Comparison of ENCODE assay signal across 9 mouse cellular contexts in genomic region chr12:117764839-117765238, GRCm38 (mm10). TPM values are rescaled to one million over a fixed set of nuclear protein-coding genes. Genes with fewer than 3 reads are reported as not detected.
A peak's percentile ranks its signal among the peaks of the same experiment; 100 is the strongest.
DNase-seq lines count a peak whose midpoint lies in the region; ATAC-seq and TF ChIP-seq lines count a peak whose summit lies in the region.
"Had no signal": no experiment of that assay in that cellular context is flagged by ENCODE, and none has a peak within 500 bp of the region (broad histone marks: within the 10 kb centered on the region; RNA-seq: fewer than 3 reads in every experiment).

No protein-coding gene starts in this region.

- no peak overlapping the region for H3K4me3 ChIP-seq in gastrocnemius, adult 2 months
- no peak overlapping the region for H3K4me3 ChIP-seq in limb, embryonic 14.5 days (replicated peaks; ENCODE audit: low read length)
- H3K4me3 ChIP-seq in neural tube, embryonic 11.5 days (ENCODE audit: low read depth, low read length), result no peak overlapping the region
- no peak overlapping the region for H3K4me3 ChIP-seq in testis, adult 2 months (ENCODE audit: control insufficient read depth, low read depth, low read length)
- H3K4me3 ChIP-seq: erythroblast, embryonic 14.5 days had no signal

- no peak overlapping the region for H3K9ac ChIP-seq in limb, embryonic 14.5 days (ENCODE audit: low read depth, low read length, severe bottlenecking)
- no peak overlapping the region for H3K9ac ChIP-seq in neural tube, embryonic 11.5 days (ENCODE audit: low read length)

- H3K36me3 ChIP-seq in limb, embryonic 14.5 days (ENCODE audit: control insufficient read depth, insufficient read depth, low read length), result no peaks in the 10 kb centered on the region
- no peaks in the 10 kb centered on the region for H3K36me3 ChIP-seq in neural tube, embryonic 11.5 days (ENCODE audit: control insufficient read depth, insufficient read depth, low read length)
- H3K36me3 ChIP-seq in testis, adult 2 months (ENCODE audit: control insufficient read depth, insufficient read depth, low read length), result no peaks in the 10 kb centered on the region

- intact Hi-C loops in gastrocnemius, adult 2 months (cut with DNase I), result loop anchor here (1.0 to 5.0 kb wide), 6 partner anchors 103 to 380 kb away; no protein-coding TSS in a partner anchor

- peak; percentile 88 for TF ChIP-seq CTCF in gastrocnemius, adult 2 months (IDR thresholded peaks at IDR 0.05)
- peak; percentile 30; the same call in 1 of the 2 replicates for TF ChIP-seq CTCF in testis, adult 2 months (IDR thresholded peaks at IDR 0.05; ENCODE audit: control insufficient read depth, insufficient read depth, insufficient replicate concordance, low read depth, low read length)

- TF ChIP-seq POLR2A in limb, embryonic 14.5 days (IDR thresholded peaks at IDR 0.05; ENCODE audit: borderline replicate concordance, extremely low read depth, insufficient read depth, insufficient read length), result no peak
- TF ChIP-seq POLR2A in testis, adult 2 months (IDR thresholded peaks at IDR 0.05; ENCODE audit: control insufficient read depth, low read depth, low read length), result no peak

- H3K9me3 ChIP-seq in limb, embryonic 14.5 days (ENCODE audit: control insufficient read depth, low read length), result no peaks in the 10 kb centered on the region
- no peaks in the 10 kb centered on the region for H3K9me3 ChIP-seq in neural tube, embryonic 11.5 days (ENCODE audit: control insufficient read depth, low read length)

- H3K27ac ChIP-seq in gastrocnemius, adult 2 months, result no peak overlapping the region
- no peak overlapping the region for H3K27ac ChIP-seq in limb, embryonic 14.5 days (replicated peaks; ENCODE audit: low read depth, low read length)
- H3K27ac ChIP-seq in neural tube, embryonic 11.5 days (ENCODE audit: low read depth, low read length), result no peak overlapping the region
- H3K27ac ChIP-seq in testis, adult 2 months (ENCODE audit: control insufficient read depth, insufficient read depth, low read depth, low read length), result no peak overlapping the region

- DNase-seq in 3T3-L1 (ENCODE audit: low read depth, low spot score) (peak; percentile 89), WW6 (ENCODE audit: low read depth, low spot score) (peak; percentile 65)
- peak; percentile 43 to 75 for DNase-seq in cerebellum, postnatal 25 days
- peak; percentile 52 for DNase-seq in gastrocnemius, adult 2 months
- peak; percentile 70 to 82 for DNase-seq in kidney, adult 8-10 months
- peak; percentile 90 for DNase-seq in limb, embryonic 14.5 days (ENCODE audit: low spot score)
- DNase-seq in neural tube, embryonic 11.5 days (ENCODE audit: low spot score), result peak; percentile 83

- H3K4me2 ChIP-seq in limb, embryonic 14.5 days (replicated peaks; ENCODE audit: low read depth, low read length, severe bottlenecking), result no peak overlapping the region
- H3K4me2 ChIP-seq in neural tube, embryonic 11.5 days (ENCODE audit: low read depth), result no peak overlapping the region

- WGBS in limb, embryonic 14.5 days, result 6% methylated on average over 7 of the region's 7 CpGs
- 11% methylated on average over 7 of the region's 7 CpGs for WGBS in neural tube, embryonic 11.5 days

- 0 out of 2 replicates have a peak, but pooled peaks cover 4% of the 10 kb centered on the region for H3K4me1 ChIP-seq in limb, embryonic 14.5 days (ENCODE audit: control insufficient read depth, insufficient read depth, low read length)
- no peaks in the 10 kb centered on the region for H3K4me1 ChIP-seq in neural tube, embryonic 11.5 days (ENCODE audit: control insufficient read depth, insufficient read depth, low read length)
- no peaks in the 10 kb centered on the region for H3K4me1 ChIP-seq in testis, adult 2 months (ENCODE audit: control insufficient read depth, insufficient read depth, low read length)

- ATAC-seq in limb, embryonic 14.5 days (ENCODE audit: low FRiP score, low read depth), result peak; percentile 64; the same call in 1 of the 2 replicates
- 0 out of 2 replicates have a peak, but pooled peaks have one; percentile 51 for ATAC-seq in neural tube, embryonic 11.5 days (ENCODE audit: insufficient read depth, low FRiP score, low TSS enrichment)

- no peaks in the 10 kb centered on the region for H3K27me3 ChIP-seq in limb, embryonic 14.5 days (ENCODE audit: control insufficient read depth, insufficient read depth, low read length)
- no peaks in the 10 kb centered on the region for H3K27me3 ChIP-seq in neural tube, embryonic 11.5 days (ENCODE audit: control insufficient read depth, insufficient read depth, low read length)
- H3K27me3 ChIP-seq in testis, adult 2 months (ENCODE audit: control insufficient read depth, insufficient read depth, low read length), result no peaks in the 10 kb centered on the region

RNA-seq across cellular contexts. Expression of gene Cdca7l, which starts 39.2 kb away (rescaled TPM):
- not detected for total RNA-seq in gastrocnemius, adult 2 months (2021)
- 16.3 and 24.0 TPM in 2 replicates for polyA plus RNA-seq in limb, embryonic 14.5 days (2012; rRNA removed)
- 35.9 and 37.7 TPM in 2 replicates for polyA plus RNA-seq in limb, embryonic 14.5 days (2014; fragmentation: Nextera tagmentation; extraction: Ambion mirVana)
- polyA plus RNA-seq in neural tube, embryonic 11.5 days (2014; fragmentation: Nextera tagmentation; extraction: Ambion mirVana), result 21.4 and 22.4 TPM in 2 replicates
- polyA plus RNA-seq in testis, adult 2 months (2012; rRNA removed), result 3.4 and 6.4 TPM in 2 replicates
